Mouse (Mus musculus): ENCODE measurements around the gene Msl1.
A peak's percentile ranks its signal among the peaks of the same experiment; 100 is the strongest.
"Not testable (repeated sequence)": the region's sequence is repeated elsewhere in the genome, so short reads cannot be mapped to it uniquely, and the experiment has no call there.

Gene Msl1

DNA sequence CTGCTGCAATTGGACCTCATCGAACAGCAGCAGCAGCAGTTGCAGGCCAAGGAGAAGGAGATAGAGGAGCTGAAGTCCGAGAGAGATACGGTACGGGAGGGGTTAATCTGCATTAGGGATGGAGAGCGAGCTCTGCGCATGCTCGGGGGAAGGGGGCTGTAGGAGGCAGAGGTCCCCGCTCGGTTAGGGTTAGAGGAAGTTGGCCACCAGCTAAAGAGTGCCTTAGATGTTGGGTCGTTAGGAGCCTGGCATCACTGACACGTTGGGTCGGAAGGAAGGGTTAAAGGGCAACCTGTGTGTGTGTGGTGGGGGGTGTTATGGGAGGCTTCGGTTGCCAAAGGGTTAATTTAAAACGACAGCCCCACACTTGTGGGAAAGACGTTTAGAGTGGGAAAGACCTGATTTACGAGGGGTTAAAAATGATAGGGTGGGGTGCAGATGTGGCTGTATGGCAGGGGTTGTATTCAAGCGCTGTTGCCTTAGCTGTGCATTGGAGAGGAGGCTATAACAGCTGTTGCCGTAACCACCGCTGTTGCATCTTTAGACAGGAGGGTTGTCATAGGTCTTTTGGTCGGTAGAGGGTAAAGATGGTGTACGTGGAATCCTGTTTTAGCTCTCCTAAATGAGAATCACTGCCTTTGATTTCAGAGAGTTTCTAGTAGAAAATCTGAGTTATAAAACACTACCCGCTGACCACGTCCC is 1.4 kb downstream of the Msl1 start:
- peak; percentile 68 for DNase-seq (ENCODE audit: low spot score)

DNA sequence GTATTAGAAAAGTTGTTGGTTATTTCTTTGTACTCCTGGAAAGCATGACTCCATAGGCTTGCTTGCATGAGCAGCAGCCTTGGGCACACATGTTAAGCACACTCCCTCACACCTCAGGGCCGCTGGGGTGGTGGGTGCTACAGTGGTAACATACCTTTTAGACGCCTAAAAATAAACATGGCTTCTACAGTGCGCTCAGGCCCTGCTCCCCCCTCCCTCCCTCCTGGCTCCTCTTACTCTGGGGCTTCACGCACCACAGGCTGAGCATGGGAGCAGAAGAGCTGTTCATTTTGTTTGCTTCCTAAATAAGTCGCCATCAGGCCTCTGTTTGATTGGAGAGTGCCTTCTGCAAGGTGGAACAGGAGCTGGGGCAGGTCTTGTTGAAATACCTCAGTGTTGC is 2.0 kb downstream of the Msl1 start:
- DNase-seq (ENCODE audit: low spot score), result no peak

DNA sequence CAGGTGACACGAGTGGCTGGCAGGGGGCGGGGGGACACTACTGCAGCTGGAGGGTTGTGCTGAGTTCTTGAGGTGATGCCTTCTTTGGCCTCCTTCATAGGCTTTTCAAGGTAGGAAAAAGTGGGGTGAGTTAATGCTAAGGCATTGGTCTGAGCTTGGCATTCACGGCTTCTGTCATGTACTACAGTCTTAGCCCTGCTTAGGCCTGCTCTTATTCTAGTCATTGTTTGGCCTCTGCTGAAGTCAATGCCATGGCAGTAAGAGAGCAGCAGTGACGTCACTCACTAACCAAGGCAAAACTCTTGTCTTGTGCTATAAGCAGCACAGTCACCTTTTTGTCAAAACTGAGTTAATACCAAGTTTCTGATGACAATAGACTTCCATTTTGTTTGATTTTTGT is 2.6 kb downstream of the Msl1 start:
- no peak for DNase-seq (ENCODE audit: low spot score)

DNA sequence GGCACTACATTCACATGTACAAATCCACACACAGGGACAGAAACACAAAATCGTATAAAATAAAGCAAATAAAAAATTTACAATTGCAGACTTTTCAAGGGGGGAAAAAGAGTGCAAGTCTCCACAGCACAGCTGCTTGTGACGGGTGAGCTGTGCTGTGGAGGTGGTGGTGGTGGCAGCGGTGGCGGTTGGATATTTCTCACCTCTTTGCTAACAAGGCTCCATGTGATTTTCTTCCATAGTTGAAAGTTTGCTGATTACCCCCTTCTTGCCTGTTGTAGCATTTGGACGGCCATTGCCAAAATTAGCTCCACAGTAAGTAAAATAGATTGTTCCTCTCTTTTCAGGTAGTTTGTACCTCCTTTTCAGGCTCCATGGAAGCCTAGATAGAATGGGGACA is 9.3 kb downstream of the Msl1 start, which contains the start of gene Casc3:
Gene Casc3 (plus strand): TSS at position 301 of the 400 bp plus-strand sequence.
- DNase-seq (ENCODE audit: low spot score), result no peak

DNA sequence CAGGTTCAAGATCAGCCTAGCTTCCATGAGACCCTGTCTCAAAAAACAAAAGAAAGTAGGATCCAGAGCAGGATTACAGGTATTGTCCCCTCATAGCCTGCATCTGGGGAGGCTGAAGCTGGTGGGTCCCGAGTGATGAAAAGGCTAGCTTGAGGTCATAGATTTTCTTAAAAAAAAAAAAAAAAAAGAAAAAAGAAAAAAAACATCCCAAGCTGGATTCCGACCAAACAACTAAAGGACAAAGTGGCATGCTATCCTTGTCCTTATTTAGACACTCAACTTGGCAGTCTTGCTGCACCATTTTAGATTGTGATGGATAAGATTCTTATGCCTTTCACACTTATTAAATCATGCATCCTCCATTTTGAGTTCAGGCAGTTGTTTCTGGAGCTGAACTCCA is 13.1 kb downstream of the Msl1 start:
- no peak for DNase-seq (ENCODE audit: low spot score)

DNA sequence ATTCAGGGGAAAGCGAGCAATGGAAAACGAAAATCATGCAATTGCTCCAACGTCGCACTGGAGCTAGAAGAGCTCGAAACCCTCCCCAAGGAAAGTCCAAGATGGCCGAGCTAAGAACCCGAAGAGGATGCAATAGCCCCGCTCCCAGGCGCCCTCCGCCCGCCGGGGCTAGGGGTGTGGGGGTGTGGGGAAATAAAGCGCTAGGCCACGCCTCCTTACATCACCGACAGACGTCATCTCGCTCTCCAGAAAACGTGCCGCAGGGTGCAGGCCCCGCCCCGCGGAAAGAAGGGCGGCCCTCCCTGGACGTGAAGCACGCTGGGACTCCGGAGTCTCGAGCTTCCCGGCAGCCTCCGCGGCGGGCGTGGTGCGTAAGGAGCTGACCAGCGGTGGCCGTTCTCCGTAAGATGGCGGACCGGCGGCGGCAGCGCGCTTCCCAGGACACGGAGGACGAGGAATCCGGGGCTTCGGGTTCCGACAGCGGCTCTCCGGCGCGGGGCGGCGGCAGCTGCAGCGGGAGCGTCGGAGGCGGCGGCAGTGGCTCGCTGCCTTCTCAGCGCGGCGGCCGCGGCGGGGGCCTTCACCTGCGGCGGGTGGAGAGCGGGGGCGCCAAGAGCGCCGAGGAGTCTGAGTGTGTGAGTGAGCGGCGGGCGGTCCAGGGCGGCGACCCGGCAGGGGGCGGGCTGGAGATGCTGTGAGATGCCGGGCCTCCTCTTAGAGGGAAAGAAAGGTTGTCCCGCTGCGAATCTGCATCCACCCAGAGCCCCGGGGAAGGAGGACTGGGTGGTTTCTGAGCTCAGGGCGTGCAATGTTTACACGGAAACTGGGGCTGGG is 14.4 kb downstream of the Msl1 start:
- peak; percentile 99 for DNase-seq (ENCODE audit: low spot score)

DNA sequence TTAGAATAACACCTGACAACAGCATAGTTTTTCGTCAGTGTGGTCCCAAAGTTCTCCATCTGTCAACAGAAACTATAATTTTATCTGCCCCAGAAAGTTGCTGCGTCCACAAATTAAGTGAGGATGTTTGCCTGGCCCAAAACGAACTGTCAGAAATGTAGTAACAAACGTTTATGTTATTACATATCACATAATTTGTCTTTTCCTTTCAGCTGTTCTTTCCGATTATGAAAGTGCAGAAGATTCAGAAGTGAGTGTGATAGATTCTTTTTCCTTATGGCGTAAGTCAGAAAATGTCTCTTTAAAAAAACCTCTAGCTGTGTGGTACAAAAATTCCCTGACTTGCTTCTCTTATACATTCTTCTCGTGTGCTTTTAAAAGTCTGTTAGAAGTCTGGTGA is 15.4 kb downstream of the Msl1 start:
- DNase-seq (ENCODE audit: low spot score), result no peak

DNA sequence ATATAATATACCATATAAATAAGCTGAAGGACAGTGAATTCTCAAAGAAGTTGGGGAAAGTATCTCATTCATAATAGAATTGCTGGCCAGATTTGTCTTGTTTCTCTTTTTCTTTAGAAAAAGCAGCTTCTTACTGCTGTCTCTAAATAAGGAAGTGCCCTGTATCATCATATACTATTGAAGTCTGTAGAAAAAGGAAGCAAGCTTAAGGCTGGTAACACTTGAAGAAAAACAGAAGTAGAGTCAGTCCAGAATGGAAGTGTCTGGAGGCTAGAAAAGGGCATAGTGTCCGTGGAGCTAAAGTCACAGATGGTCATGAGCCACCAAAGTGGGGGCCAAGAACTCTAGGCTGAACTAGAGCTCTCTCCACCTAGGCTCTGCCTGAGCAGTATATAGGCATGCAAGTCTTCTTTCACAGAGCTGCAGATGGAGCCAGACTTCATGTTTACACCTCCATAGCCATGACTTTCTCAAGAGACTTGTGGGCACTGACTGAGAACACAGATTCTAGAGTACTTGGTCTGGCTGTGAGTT is 21.5 kb downstream of the Msl1 start:
- no peak for DNase-seq (ENCODE audit: low spot score)

DNA sequence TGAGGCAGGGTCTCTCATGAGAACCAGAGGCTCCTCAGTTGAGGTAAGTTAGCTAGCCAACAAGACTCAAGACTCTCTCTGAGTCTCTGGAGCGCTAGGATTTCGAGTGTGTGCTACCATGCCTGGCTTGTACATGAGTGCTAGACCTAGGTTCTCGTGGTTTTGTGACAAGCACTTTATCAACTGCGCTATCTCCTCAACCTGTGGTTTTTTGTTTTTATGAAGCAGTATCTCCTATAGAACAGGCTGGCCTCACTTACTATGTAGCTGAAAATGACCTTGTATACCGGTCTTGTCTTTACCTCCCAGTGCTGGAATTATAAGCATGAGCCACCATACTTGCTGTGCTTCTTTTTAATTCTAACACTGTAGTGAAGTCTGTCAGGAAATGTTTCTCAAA is 25.7 kb downstream of the Msl1 start:
- no peak for DNase-seq (ENCODE audit: low spot score)

DNA sequence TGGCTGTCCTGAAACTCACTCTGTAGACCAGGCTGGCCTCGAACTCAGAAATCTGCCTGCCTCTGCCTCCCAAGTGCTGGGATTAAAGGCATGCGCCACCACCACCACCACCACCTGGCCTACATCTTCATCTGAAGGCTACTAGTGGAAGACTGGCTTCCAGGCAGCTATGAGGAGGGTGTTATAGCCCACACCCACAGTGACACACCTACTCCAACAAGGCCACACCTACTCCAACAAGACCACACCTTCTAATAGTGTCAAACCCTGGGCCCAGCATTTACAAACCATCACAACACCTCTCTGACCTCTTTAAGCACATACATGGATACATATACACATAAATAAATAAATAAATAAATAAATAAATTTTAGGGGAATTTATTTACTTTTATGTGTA is 30.8 kb downstream of the Msl1 start:
- not testable (repeated sequence) for DNase-seq (ENCODE audit: low spot score)

DNA sequence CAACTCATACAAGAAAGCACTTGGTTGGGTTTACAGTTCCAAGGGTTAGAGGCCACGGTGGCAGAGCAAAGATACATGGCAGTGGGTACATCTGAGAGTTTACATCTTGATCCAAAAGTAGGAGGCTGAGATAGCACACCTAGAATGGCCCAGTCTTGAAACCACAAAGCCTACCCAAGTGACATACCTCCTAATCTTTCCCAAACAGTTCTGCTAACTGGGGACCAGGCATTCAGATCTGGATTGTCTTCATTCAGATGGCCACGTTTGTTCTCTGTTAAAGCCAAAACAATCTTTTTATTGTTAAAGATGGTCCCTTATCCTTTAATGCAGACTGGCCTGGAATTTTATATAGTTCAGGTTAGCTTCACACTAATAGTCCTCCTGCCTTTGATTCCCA is 32.6 kb downstream of the Msl1 start:
- DNase-seq (ENCODE audit: low spot score), result no peak

DNA sequence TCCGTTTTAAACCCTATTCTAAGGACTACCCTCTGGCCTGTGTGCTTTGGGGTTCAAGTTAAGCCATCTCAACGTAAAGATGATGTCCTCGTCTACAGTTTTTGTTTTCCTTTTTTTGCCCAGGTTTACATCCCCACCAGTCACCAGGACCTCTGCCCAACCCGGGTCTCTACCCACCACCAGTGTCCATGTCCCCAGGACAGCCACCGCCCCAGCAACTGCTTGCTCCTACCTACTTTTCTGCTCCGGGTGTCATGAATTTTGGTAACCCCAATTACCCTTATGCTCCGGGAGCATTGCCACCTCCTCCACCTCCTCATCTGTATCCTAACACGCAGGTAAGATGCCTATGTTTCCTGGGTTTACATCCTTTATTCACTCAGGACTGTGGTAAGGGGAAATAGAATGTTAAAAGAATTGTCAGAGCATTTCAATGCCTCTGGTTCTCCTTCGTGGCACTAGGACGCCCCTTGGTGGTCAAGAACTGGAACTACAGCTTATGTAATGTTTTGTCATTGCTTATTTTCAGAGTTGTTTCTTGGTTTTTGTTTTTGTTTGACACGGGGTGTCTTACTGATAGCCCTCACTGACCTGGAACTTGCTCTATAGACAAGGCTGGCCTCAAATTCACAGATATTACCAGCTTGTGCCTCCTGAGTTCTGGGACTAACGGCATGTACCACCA is 33.9 kb downstream of the Msl1 start:
- no peak for DNase-seq (ENCODE audit: low spot score)

DNA sequence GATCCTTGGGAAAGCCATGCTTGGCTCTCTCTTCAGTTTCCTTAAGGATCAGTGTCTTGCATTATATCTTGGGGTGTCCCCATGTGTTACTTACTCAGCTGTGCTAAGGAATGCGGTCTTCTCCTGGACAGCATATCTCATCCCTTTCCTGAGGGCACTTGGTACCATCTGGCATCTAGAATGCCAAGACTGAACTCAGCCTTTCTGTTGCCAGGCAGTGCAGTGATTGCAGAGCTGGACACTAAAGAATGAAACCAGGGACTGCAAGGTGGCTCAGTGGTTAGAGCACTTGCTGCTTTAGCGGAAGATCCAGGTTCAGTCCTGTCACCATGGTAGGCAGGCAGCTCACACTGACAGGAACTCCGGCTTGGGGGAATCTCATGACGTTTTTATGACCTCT is 34.6 kb downstream of the Msl1 start:
- no peak for DNase-seq (ENCODE audit: low spot score)

DNA sequence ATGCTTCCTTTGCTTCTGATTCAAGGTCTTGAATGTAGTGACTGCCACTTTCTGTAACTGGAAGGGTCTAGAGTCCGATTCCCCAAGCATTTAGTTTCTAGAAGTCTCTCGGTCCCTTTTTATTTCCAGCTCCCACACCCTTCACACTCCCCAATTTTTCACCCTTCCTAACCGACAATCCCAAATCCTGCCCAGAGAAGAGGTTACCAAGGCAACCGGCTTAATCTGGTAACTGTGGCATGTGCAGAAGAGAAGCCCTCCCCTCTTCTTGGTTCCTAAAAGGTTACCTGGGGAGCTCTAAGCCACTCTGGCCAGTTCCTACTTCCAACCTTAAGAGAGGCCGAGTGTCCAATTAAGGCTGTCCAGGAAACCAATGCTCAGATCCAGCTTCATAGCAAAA is 40.0 kb downstream of the Msl1 start:
- no peak for DNase-seq (ENCODE audit: low spot score)

DNA sequence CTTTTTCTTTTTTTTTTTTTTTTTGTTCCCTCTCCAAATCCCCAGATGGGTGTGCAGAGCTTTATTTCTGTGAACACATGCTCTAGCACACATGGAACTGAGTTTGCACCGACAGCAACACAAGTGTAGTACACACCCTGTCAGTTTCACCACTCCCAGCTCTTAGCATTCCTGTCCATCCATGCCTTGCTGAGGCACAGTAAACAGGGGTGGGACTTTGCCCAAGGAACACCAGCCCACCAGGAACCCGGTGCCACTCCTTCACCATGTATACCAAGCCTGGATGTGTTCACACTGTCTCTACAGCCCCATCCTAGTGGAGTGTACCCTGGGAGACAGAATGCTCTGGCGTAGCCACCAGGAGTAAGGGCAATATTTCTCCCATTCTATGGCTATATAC is 40.4 kb downstream of the Msl1 start:
- DNase-seq (ENCODE audit: low spot score), result no peak

DNA sequence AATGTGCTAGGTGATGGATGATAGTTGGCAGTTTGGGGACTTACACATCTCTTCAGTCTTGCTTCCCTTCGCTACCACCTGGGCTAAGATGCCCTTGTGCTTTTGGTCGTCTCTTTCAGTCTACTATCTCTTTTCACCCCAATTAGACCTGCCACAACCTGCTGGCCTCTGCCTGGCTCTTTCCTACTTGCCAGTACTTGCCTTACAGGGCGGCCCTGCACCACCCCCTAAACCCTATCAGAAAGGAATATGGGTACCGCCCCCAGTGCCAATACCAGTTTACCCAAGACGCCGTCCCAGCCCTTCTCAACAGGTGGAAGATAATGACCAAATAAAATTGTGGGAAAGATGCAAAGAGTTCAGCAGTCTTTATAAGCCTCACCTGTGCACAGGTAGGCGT is 40.8 kb downstream of the Msl1 start:
- DNase-seq (ENCODE audit: low spot score), result peak; percentile 74

DNA sequence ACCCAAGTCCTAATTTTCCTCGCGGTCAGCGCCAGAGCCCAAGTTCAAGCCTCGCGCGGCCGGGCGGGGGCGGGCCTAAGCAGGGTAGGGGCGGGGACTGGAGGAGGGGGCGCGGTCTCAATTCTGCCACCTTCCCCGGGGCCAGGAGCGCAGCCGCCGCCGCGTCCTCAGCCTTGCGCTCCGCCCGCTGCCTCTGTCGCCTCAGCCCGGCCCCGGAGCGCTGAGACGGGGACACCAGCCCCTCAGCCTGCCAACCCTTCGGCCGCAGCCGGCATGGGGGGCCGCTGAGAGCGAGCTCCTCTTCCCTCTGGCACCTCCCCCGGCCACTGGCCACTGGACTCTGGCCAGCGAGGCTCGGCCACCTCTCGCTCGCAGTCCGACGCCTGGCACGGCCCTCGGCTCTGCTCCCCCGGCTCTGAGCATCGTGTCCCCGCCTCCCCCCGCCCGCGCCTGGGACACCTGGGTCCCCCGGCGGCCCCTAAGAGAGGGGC is 41.4 kb downstream of the Msl1 start, which contains the start of gene Rapgefl1:
Gene Rapgefl1 (plus strand): TSS at position 135 of the 491 bp plus-strand sequence.
- peak; percentile 87 for DNase-seq (ENCODE audit: low spot score)

DNA sequence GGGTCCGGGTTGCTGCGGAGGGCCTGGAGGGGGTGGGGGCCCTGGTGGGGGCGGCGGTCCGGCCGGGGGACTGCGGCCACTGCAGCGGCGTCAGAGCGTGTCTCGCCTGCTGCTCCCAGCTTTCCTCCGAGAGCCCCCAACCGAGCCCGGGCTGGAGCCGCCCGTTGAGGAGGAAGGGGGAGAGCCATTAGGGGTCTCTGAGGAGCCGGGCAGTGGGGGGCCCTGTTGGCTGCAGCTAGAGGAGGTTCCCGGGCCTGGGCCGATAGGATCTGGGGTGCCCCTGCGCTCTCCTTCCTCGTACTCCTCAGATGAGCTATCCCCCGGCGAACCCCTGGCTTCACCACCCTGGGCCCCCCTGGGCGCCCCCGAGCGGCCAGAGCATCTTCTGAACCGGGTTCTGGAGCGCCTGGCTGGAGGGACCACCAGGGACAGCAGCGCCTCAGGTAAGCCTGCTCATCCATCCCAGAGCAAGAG is 42.0 kb downstream of the Msl1 start:
- DNase-seq (ENCODE audit: low spot score), result no peak

DNA sequence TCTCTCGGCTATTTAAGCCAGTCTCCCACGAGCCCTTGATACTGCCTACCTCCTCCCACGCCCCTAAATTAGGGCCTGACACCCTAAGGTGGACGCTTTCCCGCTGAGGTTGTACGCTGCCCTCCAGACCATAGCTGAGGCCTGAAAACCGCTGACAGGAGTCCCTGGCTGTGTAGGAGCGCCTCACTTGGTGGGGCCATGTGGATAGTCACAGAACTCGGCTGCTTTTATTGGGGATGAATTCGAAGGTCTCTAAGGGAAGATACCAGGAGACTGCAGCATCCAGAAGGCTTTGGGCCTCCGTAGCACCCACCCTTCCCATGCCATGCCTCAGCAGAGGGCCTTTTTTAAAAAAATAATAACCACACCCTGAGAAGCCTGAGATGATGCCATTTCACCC is 42.6 kb downstream of the Msl1 start:
- DNase-seq (ENCODE audit: low spot score), result no peak

DNA sequence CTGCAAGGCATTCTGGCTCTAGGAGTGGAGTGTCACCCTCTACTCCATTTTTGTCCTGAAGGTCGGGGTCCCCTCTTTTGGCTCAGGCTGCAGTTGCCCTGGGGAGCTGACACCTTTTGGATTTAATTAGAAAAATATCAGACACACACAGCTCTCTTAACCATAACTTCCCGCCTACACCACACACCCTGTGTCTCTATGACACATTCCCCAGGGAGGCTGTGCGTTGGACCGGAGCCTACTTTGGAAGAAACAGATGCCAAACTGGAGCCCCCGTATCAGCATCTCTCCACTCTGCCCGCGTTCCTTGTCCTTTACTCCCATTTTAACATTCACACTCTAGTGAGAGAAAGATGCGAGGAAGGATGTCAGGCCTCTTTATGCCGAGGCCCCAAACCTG is 43.2 kb downstream of the Msl1 start:
- DNase-seq (ENCODE audit: low spot score), result no peak

DNA sequence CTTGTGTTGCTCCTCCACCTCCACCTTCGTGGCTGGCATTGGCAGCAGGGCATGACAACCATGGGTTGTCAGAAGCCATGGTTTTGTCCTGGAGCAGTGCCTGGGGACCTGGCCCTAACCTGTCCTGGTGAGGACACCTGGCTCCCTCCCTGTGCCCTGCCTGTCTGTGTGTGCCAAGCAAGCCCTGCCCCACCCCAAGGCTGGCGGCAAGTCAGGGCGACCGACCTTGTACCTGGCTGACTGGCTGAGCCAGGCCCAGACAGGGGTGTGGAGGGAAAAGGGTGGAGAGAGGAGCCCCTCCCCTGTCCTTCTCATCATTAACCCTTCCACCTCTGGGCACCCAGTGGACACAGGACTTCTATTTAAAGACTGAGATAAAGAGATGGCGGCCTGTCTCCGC is 44.1 kb downstream of the Msl1 start:
- peak; percentile 88 for DNase-seq (ENCODE audit: low spot score)

DNA sequence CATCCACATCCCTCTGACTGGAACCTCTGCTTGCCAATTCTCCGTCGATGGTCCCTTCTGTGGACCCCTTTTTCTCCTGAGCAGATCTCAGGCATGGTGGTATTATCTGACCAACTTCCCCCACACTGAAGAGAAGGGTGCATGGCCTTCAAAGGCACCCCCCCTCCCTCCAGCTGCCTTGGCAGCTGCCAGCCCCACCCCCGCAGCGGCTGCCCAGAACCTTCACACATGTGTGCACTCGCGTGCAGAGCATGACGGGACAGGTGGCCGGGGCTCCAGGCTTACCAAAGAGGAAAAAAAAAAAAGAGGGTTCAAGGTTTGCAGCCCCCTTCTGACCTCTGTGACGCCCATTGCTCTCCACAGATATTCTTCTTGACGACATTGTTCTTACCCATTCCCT is 44.6 kb downstream of the Msl1 start:
- DNase-seq (ENCODE audit: low spot score), result peak; percentile 35
